Mouse (Mus musculus) megakaryocyte, embryonic 14.5 days (primary cell): Measurements from ENCODE around the gene Stk11. TPM values are rescaled to one million over a fixed set of nuclear protein-coding genes. Genes with fewer than 3 reads are reported as not detected.
A peak's percentile ranks its signal among the peaks of the same experiment; 100 is the strongest.

Experiments
- H3K27me3 ChIP-seq: replicated peaks from 2 replicates; pipeline ENCODE3; 2012; ENCODE audit warnings: inconsistent platforms
- H3K36me3 ChIP-seq: replicated peaks from 2 replicates; pipeline ENCODE3; 2012; ENCODE audit warnings: low read length, inconsistent platforms, mixed read lengths
- H3K4me1 ChIP-seq: 2 replicates; pipeline ENCODE4 v1.6.1; 2012; ENCODE audit warnings: inconsistent platforms
- H3K4me3 ChIP-seq: replicated peaks from 2 replicates; pipeline ENCODE3; 2012; ENCODE audit warnings: moderate library complexity, mild to moderate bottlenecking, inconsistent platforms
- H3K9me3 ChIP-seq: 2 replicates; pipeline ENCODE4 v1.6.1; 2012; ENCODE audit warnings: inconsistent platforms
- FLI1 ChIP-seq: IDR thresholded peaks from 2 replicates; pipeline ENCODE4 v1.6.1; 2012; ENCODE audit warnings: low read length, inconsistent platforms, mixed read lengths
- GATA1 ChIP-seq: IDR thresholded peaks from 3 replicates; pipeline ENCODE4 v1.6.1; 2012; ENCODE audit warnings: mixed read lengths, low read length, inconsistent platforms, borderline replicate concordance
- polyA plus RNA-seq: library from polyadenylated mRNA; stranded (reverse); fragments of >175 nt; gene quantifications from 2 replicates; pipeline ENCODE4 v1.2.3, GENCODE M21; 2012; ENCODE audit warnings: low replicate concordance; ENCODE audit not compliant: insufficient read depth

Gene Stk11
- polyA plus RNA-seq, 1 experiment: 200 TPM

- no peaks in the 10 kb centered on the region for H3K27me3 ChIP-seq
- no peak for TF ChIP-seq FLI1
- TF ChIP-seq GATA1: no peak
- H3K4me1 ChIP-seq: peaks cover 77% of the 10 kb centered on the region
- no peak overlapping the region for H3K4me3 ChIP-seq
- H3K9me3 ChIP-seq: no peaks in the 10 kb centered on the region
- H3K36me3 ChIP-seq: peaks cover 80% of the 10 kb centered on the region
Measured at GRCm38 (mm10) chr10:80153713-80154112, 38.1 kb downstream of the Stk11 start.

DNA sequence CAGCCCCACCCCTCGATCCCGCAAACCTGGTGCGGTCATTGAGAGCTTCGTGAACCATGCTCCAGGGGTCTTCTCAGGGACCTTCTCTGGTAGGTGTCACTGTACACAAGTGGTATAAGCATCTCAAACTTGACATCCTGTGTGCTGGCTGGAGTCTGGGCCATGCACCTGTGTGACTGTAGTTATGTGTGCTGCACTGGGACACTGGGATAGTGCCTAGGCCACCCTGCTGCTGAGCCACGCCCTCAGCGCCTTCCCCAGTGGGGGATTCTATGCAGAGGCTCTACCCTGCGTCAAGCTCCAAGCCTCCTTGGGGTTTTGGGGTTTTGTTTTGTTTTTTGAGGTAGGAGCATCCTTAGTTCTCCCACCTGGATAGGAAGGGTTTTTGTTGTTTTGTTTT is 38.8 kb downstream of the Stk11 start:
- Histone ChIP-seq H3K9me3 (no peaks in the 10 kb centered on the region), H3K4me3 (peak overlapping the region; percentile 29), H3K36me3 (peaks cover 80% of the 10 kb centered on the region), H3K27me3 (no peaks in the 10 kb centered on the region), H3K4me1 (peaks cover 84% of the 10 kb centered on the region)
- no peak for TF ChIP-seq FLI1
- no peak for TF ChIP-seq GATA1

DNA sequence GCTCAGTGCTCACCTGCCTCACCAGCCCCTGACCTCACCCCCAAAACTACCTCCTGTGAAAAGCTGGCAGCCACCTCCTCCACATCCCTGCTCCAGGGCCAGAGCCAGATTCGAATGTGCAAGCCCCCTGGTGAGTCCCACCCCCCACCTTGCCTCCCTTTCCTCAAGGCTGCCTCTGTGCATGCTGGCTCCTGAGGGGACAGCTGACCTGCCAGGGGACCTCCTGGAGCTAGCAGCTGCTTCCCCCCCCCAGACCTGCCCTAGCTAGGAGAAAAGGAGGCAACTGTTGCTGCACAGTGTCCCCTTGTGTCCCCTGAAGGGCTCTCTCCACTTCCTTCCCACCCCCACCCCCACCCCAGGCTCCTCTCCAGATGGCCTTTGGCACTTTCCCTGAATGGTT is 39.7 kb downstream of the Stk11 start:
- no peaks in the 10 kb centered on the region for H3K9me3 ChIP-seq
- H3K36me3 ChIP-seq: peaks cover 74% of the 10 kb centered on the region
- peak overlapping the region; percentile 60 for H3K4me3 ChIP-seq
- peaks cover 90% of the 10 kb centered on the region for H3K4me1 ChIP-seq
- no peak for TF ChIP-seq FLI1
- TF ChIP-seq GATA1: no peak
- H3K27me3 ChIP-seq: no peaks in the 10 kb centered on the region

- H3K4me1 ChIP-seq: peaks cover 97% of the 10 kb centered on the region
- TF ChIP-seq FLI1: no peak
- H3K9me3 ChIP-seq: no peaks in the 10 kb centered on the region
- H3K27me3 ChIP-seq: no peaks in the 10 kb centered on the region
- H3K36me3 ChIP-seq: peaks cover 65% of the 10 kb centered on the region
- H3K4me3 ChIP-seq: peak overlapping the region; percentile 42
Measured at GRCm38 (mm10) chr10:80156002-80156751, 40.6 kb downstream of the Stk11 start.

- Histone ChIP-seq H3K9me3 (no peaks in the 10 kb centered on the region), H3K4me1 (peaks cover 97% of the 10 kb centered on the region), H3K36me3 (peaks cover 60% of the 10 kb centered on the region), H3K4me3 (peak overlapping the region; percentile 42), H3K27me3 (no peaks in the 10 kb centered on the region)
- TF ChIP-seq FLI1 (no peak), GATA1 (no peak)
Measured at GRCm38 (mm10) chr10:80156752-80157053, 41.1 kb downstream of the Stk11 start.

GRCm38 (mm10) chr10:80157141-80157929 is 41.7 kb downstream of the Stk11 start:
- Histone ChIP-seq H3K27me3 (no peaks in the 10 kb centered on the region), H3K4me3 (peak overlapping the region; percentile 33), H3K4me1 (peaks cover 97% of the 10 kb centered on the region), H3K36me3 (peaks cover 54% of the 10 kb centered on the region), H3K9me3 (no peaks in the 10 kb centered on the region)
- TF ChIP-seq GATA1 (no peak), FLI1 (no peak)

DNA sequence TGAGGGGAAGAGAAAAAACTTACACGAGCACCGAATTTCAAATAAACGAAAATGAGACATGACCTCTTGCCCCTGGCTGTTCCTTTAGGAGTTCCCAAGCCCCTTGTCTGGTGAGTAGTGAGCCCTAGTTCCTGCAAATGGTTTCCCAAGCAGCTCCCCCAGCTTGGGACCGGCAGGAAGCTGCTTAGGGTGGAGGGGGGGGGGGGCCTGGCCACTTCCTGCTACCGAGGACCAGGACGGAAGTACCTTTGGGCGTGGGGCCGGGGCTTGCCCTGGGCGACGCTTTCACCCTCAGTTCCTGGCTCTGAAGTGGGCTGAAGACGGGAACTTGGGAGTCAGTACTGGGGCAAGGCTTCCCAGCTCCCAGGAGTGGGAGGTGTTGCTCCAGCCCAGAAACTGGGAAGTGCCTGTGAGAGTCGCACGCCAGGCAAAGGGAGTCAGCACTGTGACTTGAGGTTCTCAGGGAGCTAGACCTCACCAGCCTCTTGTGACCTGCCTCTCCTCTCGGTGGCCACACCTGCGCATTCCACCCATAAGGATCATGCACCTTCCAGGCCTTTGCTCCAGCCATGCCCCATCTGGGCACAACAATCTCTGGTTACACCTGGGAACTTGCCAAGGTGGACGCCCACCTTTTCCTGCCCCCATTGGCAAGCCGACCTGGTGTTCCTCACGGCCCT is 42.8 kb downstream of the Stk11 start:
- Histone ChIP-seq H3K9me3 (no peaks in the 10 kb centered on the region), H3K4me3 (peak overlapping the region; percentile 95), H3K36me3 (peaks cover 46% of the 10 kb centered on the region), H3K27me3 (no peaks in the 10 kb centered on the region), H3K4me1 (peaks cover 97% of the 10 kb centered on the region)
- TF ChIP-seq GATA1: no peak
- TF ChIP-seq FLI1: no peak

DNA sequence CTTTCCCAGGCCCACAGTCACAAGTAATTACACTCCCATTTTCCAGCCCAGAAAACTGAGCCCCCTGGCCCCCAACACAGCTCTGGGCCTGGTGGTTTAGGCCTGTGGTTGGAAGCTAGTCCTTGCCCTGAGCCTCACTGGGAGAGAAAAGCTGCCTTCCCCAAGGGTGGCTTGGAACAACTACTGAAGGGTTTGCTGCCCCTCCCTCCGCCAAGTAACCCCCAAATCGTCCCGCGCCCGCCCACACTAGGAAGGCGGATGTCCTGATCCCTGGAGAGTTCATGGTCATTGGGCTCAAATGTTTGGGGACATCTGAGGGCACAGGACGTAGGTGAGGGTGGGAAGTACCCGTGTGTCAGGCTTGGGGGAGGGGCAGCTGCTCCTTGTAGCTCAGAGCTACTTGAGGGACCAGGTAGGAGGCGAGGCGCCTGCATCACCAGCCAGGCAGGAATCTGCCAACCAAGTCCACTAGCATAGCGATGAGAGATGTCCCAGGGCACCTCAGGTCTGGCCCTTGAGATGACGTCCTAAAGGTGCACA is 43.5 kb downstream of the Stk11 start:
- peak overlapping the region; percentile 95 for H3K4me3 ChIP-seq
- no peaks in the 10 kb centered on the region for H3K9me3 ChIP-seq
- peaks cover 39% of the 10 kb centered on the region for H3K36me3 ChIP-seq
- no peaks in the 10 kb centered on the region for H3K27me3 ChIP-seq
- TF ChIP-seq FLI1 (no peak), GATA1 (no peak)
- peaks cover 97% of the 10 kb centered on the region for H3K4me1 ChIP-seq

GRCm38 (mm10) chr10:80159561-80160454 is 44.2 kb downstream of the Stk11 start:
- no peaks in the 10 kb centered on the region for H3K9me3 ChIP-seq
- H3K4me3 ChIP-seq: peak overlapping the region; percentile 95
- peaks cover 32% of the 10 kb centered on the region for H3K36me3 ChIP-seq
- no peaks in the 10 kb centered on the region for H3K27me3 ChIP-seq
- H3K4me1 ChIP-seq: peaks cover 97% of the 10 kb centered on the region
- TF ChIP-seq GATA1 (no peak), FLI1 (peak; percentile 56; the same call in 1 of the 2 replicates)
